Mouse (Mus musculus): Measurements from ENCODE around the gene Ctsr. TPM values are rescaled to one million over a fixed set of nuclear protein-coding genes. Genes with fewer than 3 reads are reported as not detected.
"Not testable (repeated sequence)": the region's sequence is repeated elsewhere in the genome, so short reads cannot be mapped to it uniquely, and the experiment has no call there.

Ctsr gene
- polyA plus RNA-seq (2015; fragmentation: Nextera tagmentation; extraction: Ambion mirVana): not detected in 2 replicates

GRCm38 (mm10) chr13:61164156-61164555 lies at the start of gene Ctsr:
Ctsr (minus strand) TSS chr13:61164256.
- Histone ChIP-seq H3K4me2 (no peak within 1 kb of the TSS), H3K9me3 (peaks cover 55% of the 10 kb centered on the region), H3K9ac (no peak within 1 kb of the TSS), H3K4me1 (replicated peaks) (no peaks in the 10 kb centered on the region), H3K4me3 (no peak within 1 kb of the TSS), H3K36me3 (no peaks in the 10 kb centered on the region), H3K27ac (replicated peaks) (no peak within 1 kb of the TSS), H3K27me3 (no peaks in the 10 kb centered on the region)
- no peak for ATAC-seq (ENCODE audit: low read depth)
- WGBS: 72% methylated on average over 1 of the region's 1 CpGs

GRCm38 (mm10) chr13:61203310-61203709 lies 39.3 kb upstream of the Ctsr start, which contains the start of gene Cts6:
Cts6 (minus strand) TSS chr13:61203410.
- WGBS: 94% methylated on average over 3 of the region's 3 CpGs
- Histone ChIP-seq H3K9ac (no peak within 1 kb of the TSS), H3K27me3 (no peaks in the 10 kb centered on the region), H3K36me3 (no peaks in the 10 kb centered on the region), H3K9me3 (peaks cover 50% of the 10 kb centered on the region), H3K4me1 (replicated peaks) (no peaks in the 10 kb centered on the region), H3K4me2 (no peak within 1 kb of the TSS), H3K4me3 (no peak within 1 kb of the TSS), H3K27ac (replicated peaks) (no peak within 1 kb of the TSS)
- no peak for ATAC-seq (ENCODE audit: low read depth)

GRCm38 (mm10) chr13:61185151-61185933 lies 21.3 kb upstream of the Ctsr start:
- not testable (repeated sequence) for H3K27me3 ChIP-seq; H3K9ac ChIP-seq; H3K4me1 ChIP-seq (replicated peaks); H3K36me3 ChIP-seq; H3K27ac ChIP-seq (replicated peaks); H3K4me2 ChIP-seq; H3K4me3 ChIP-seq; ATAC-seq (ENCODE audit: low read depth)
- H3K9me3 ChIP-seq: peaks cover 12% of the 10 kb centered on the region
- WGBS: 82% methylated on average over 5 of the region's 5 CpGs

GRCm38 (mm10) chr13:61164622-61165021 lies 566 bp upstream of the Ctsr start:
- 85% methylated on average over 4 of the region's 4 CpGs for WGBS
- peaks cover 57% of the 10 kb centered on the region for H3K9me3 ChIP-seq
- H3K4me1 ChIP-seq (replicated peaks): no peaks in the 10 kb centered on the region
- ATAC-seq (ENCODE audit: low read depth): no peak
- H3K4me3 ChIP-seq: no peak overlapping the region
- no peak overlapping the region for H3K9ac ChIP-seq
- no peaks in the 10 kb centered on the region for H3K27me3 ChIP-seq
- no peak overlapping the region for H3K4me2 ChIP-seq
- no peak overlapping the region for H3K27ac ChIP-seq (replicated peaks)
- no peaks in the 10 kb centered on the region for H3K36me3 ChIP-seq

Other genes starting within 250 kb of the Ctsr start
- gene Gm49393, start 228.7 kb downstream of the Ctsr start, polyA plus RNA-seq (2015; fragmentation: Nextera tagmentation; extraction: Ambion mirVana): not detected in 2 replicates
- 1.2 and 2.3 TPM in 2 replicates for gene Gm49391, start 227.7 kb downstream of the Ctsr start, polyA plus RNA-seq (2015; fragmentation: Nextera tagmentation; extraction: Ambion mirVana)
- gene Ctla2a, start 227.6 kb downstream of the Ctsr start, polyA plus RNA-seq (2015; fragmentation: Nextera tagmentation; extraction: Ambion mirVana): 18.2 and 20.3 TPM in 2 replicates
- 0.27 TPM in 1 of 2 replicates, not detected in the other for gene Tpbpa, start 222.3 kb downstream of the Ctsr start, polyA plus RNA-seq (2015; fragmentation: Nextera tagmentation; extraction: Ambion mirVana)
- gene Ctsj, start 158.3 kb downstream of the Ctsr start, polyA plus RNA-seq (2015; fragmentation: Nextera tagmentation; extraction: Ambion mirVana): not detected in 2 replicates
- not detected in 2 replicates for gene Ctsq, start 123.6 kb downstream of the Ctsr start, polyA plus RNA-seq (2015; fragmentation: Nextera tagmentation; extraction: Ambion mirVana)
- not detected in 2 replicates for gene Cts6, start 39.2 kb upstream of the Ctsr start, polyA plus RNA-seq (2015; fragmentation: Nextera tagmentation; extraction: Ambion mirVana)
- not detected in 2 replicates for gene Cts8, start 91.1 kb upstream of the Ctsr start, polyA plus RNA-seq (2015; fragmentation: Nextera tagmentation; extraction: Ambion mirVana)
- gene Gm49398, start 124.6 kb upstream of the Ctsr start, polyA plus RNA-seq (2015; fragmentation: Nextera tagmentation; extraction: Ambion mirVana): not detected in 2 replicates
- gene Cts7, start 193.9 kb upstream of the Ctsr start, polyA plus RNA-seq (2015; fragmentation: Nextera tagmentation; extraction: Ambion mirVana): not detected in 2 replicates

All from neural tube, embryonic 13.5 days (tissue).